Mouse (Mus musculus): ENCODE results near the gene Chrm4. TPM values are rescaled to one million over a fixed set of nuclear protein-coding genes. Genes with fewer than 3 reads are reported as not detected.
A peak's percentile ranks its signal among the peaks of the same experiment; 100 is the strongest.

Gene Chrm4
- polyA plus RNA-seq, 1 experiment from 2014 or later: not detected

DNA sequence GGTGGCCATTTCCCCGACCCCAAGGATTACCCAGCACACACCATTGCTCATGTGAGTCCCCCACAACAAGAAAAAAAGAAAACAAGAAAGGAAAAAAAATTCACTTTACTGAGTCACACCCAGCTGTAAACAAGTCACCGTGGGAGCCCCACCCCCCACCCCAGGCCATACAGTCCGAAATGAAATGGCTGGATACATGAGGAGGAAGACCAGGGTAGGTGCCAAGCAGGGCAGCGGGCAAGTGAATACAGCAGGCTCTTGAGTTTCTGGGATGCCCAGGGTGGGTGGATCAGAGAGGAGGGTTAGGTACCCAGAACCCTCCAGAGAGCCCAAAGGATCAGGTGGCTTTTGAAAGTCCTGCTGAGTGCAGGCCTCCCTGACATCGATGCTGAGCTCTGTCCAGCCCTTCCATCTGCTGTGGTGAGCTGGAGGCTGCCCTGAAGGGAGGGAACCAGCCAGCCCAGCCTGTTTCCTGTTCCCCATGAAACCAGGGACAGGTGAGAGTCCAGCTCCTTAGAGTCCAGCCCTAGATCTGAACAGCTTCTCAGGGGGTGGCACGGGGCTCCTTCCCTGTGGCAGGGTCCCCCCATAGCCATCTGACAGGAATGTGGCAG, 5.8 kb downstream of the Chrm4 start:
- ATAC-seq (replicated peaks; ENCODE audit: insufficient number of reproducible peaks, low FRiP score, low TSS enrichment): peak; percentile 3; the same call in 1 of the 2 replicates
- Histone ChIP-seq H3K4me1 (ENCODE audit: control insufficient read depth, insufficient read depth, low read length) (peaks cover 34% of the 10 kb centered on the region), H3K9me3 (replicated peaks; ENCODE audit: control insufficient read depth, low read length) (no peaks in the 10 kb centered on the region), H3K36me3 (ENCODE audit: control insufficient read depth, insufficient read depth, low read length) (peaks cover 30% of the 10 kb centered on the region), H3K27me3 (ENCODE audit: control insufficient read depth, insufficient read depth, low read length) (peaks cover 4% of the 10 kb centered on the region; the same call in 1 of the 2 replicates), H3K27ac (ENCODE audit: low read depth, low read length) (peak overlapping the region; percentile 96), H3K9ac (ENCODE audit: low read depth, low read length) (peak overlapping the region; percentile 90), H3K4me2 (peak overlapping the region; percentile 83), H3K4me3 (ENCODE audit: low read depth, low read length) (peak overlapping the region; percentile 67)
- WGBS (ENCODE audit: insufficient replicate concordance): 11% methylated on average over 6 of the region's 6 CpGs

DNA sequence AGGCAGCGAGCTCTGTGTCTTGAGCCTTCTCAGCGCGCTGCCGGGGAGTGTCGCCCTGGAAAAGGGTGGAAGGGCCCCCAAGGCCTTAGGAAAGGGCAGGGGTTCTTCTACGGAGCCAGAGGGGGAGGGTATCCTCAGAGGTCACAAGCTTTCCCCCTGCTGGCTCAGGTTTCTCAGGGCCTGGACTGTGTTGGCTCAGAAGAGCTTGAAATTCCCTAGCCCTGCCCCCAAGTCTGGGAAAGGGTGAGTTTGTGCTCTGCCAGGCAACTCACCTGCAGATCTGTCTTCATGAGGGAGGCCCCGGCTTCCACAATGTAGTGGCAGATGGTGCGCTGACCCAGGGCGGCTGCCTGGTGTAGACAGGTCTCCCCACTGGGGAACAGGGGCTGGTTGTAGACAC, 6.4 kb downstream of the Chrm4 start:
- peak overlapping the region; percentile 12; the same call in 1 of the 2 replicates for H3K9ac ChIP-seq (ENCODE audit: low read depth, low read length)
- ATAC-seq (replicated peaks; ENCODE audit: insufficient number of reproducible peaks, low FRiP score, low TSS enrichment): no peak

DNA sequence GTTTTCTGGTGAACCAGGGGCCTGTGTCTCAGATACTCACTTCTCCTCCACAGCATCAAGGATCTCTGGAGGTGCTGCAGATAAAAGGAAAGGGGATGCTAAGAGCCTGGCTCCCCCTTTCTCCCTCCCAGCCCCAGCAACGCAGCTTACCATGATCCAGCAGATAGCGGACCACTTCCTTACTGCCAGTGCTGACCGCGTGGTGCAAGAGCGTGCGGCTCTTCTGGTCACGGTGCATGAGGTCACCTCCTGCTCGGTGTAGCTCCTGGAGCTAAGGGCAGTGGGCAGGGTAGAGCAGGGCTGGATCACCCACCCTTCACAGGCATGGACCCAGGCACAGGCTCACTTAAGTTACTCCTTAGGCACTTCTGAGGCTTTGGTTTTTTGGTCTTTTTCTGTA, 7.0 kb downstream of the Chrm4 start:
- peak overlapping the region; percentile 10; the same call in 1 of the 2 replicates for H3K9ac ChIP-seq (ENCODE audit: low read depth, low read length)

More for the DNA sequence above, 6.4 kb downstream of the Chrm4 start:
- peak overlapping the region; percentile 83 for H3K4me2 ChIP-seq
- peaks cover 34% of the 10 kb centered on the region for H3K4me1 ChIP-seq (ENCODE audit: control insufficient read depth, insufficient read depth, low read length)
- peak overlapping the region; percentile 96 for H3K27ac ChIP-seq (ENCODE audit: low read depth, low read length)
- peaks cover 35% of the 10 kb centered on the region for H3K36me3 ChIP-seq (ENCODE audit: control insufficient read depth, insufficient read depth, low read length)
- H3K4me3 ChIP-seq (ENCODE audit: low read depth, low read length): 0 out of 2 replicates have a peak overlapping the region, but pooled peaks have one; percentile 6
- no peaks in the 10 kb centered on the region for H3K9me3 ChIP-seq (replicated peaks; ENCODE audit: control insufficient read depth, low read length)
- peaks cover 1% of the 10 kb centered on the region; the same call in 1 of the 2 replicates for H3K27me3 ChIP-seq (ENCODE audit: control insufficient read depth, insufficient read depth, low read length)
- 27% methylated on average over 9 of the region's 9 CpGs for WGBS (ENCODE audit: insufficient replicate concordance)

DNA sequence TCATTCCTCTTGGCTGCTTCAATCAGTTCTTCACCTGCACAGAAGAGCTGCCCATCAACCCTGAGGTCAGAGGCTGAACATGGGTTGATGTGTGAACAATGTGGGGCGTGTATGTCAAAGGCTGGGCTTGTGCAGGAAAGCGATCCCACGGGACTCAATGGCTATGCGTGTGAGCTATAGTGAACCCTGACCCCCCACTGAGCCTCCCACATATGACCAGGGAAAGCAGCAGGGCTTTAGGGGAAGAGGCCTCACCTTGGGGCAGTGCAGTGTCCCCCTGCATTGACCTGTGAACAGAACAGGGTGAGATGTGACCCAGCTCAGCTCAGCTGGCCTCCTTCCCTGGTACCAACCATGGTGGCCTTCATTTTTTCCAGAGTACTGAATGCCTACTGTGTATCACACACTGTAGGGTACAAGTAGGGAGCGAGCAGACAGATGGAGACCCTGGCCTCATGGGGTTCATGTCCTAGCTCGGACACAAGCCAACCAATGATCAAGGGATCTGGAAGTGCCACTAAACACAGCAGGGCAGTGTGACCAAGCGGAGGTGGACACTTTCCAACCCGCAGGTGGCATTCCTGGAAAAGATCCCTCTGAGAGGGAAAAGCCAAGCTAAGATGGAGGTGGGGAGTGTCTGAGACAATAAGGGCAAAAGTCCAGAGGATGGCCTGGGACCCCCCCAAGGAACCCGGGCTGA, 7.9 kb downstream of the Chrm4 start:
- H3K27me3 ChIP-seq (ENCODE audit: control insufficient read depth, insufficient read depth, low read length): no peaks in the 10 kb centered on the region
- no peak overlapping the region for H3K4me3 ChIP-seq (ENCODE audit: low read depth, low read length)
- H3K27ac ChIP-seq (ENCODE audit: low read depth, low read length): no peak overlapping the region
- no peak overlapping the region for H3K9ac ChIP-seq (ENCODE audit: low read depth, low read length)
- WGBS (ENCODE audit: insufficient replicate concordance): 84% methylated on average over 9 of the region's 9 CpGs
- ATAC-seq (replicated peaks; ENCODE audit: insufficient number of reproducible peaks, low FRiP score, low TSS enrichment): no peak
- peaks cover 34% of the 10 kb centered on the region for H3K4me1 ChIP-seq (ENCODE audit: control insufficient read depth, insufficient read depth, low read length)
- H3K4me2 ChIP-seq: no peak overlapping the region
- H3K9me3 ChIP-seq (replicated peaks; ENCODE audit: control insufficient read depth, low read length): no peaks in the 10 kb centered on the region
- peaks cover 44% of the 10 kb centered on the region for H3K36me3 ChIP-seq (ENCODE audit: control insufficient read depth, insufficient read depth, low read length)

More for the DNA sequence above, 7.0 kb downstream of the Chrm4 start:
- peaks cover 34% of the 10 kb centered on the region for H3K4me1 ChIP-seq (ENCODE audit: control insufficient read depth, insufficient read depth, low read length)
- peaks cover 37% of the 10 kb centered on the region for H3K36me3 ChIP-seq (ENCODE audit: control insufficient read depth, insufficient read depth, low read length)
- H3K4me2 ChIP-seq: no peak overlapping the region
- H3K27me3 ChIP-seq (ENCODE audit: control insufficient read depth, insufficient read depth, low read length): no peaks in the 10 kb centered on the region
- H3K27ac ChIP-seq (ENCODE audit: low read depth, low read length): peak overlapping the region; percentile 96
- WGBS (ENCODE audit: insufficient replicate concordance): 11% methylated on average over 8 of the region's 8 CpGs
- H3K4me3 ChIP-seq (ENCODE audit: low read depth, low read length): no peak overlapping the region
- no peaks in the 10 kb centered on the region for H3K9me3 ChIP-seq (replicated peaks; ENCODE audit: control insufficient read depth, low read length)
- no peak for ATAC-seq (replicated peaks; ENCODE audit: insufficient number of reproducible peaks, low FRiP score, low TSS enrichment)

DNA sequence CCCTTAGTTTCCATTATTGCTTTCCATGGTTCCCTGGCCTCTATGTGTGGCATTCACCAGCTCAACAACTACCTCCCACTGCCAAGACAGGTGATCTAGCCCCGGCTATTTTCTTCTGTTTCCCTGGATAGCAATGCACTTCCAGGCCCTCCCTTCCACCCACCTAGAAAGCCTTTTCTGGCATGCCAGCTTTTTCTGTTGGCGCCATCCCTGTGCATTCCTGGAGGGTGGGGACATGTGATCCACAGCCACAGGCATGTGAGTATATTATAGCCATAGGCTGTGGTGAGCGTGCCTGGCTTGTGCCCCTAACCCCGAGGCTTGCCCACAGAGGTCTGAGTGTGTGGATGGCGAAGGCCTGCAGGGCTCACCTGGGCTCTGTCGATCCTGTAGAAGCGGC, 9.1 kb downstream of the Chrm4 start:
- Histone ChIP-seq H3K36me3 (ENCODE audit: control insufficient read depth, insufficient read depth, low read length) (peaks cover 50% of the 10 kb centered on the region), H3K4me1 (ENCODE audit: control insufficient read depth, insufficient read depth, low read length) (peaks cover 29% of the 10 kb centered on the region), H3K4me3 (ENCODE audit: low read depth, low read length) (no peak overlapping the region), H3K27ac (ENCODE audit: low read depth, low read length) (no peak overlapping the region), H3K27me3 (ENCODE audit: control insufficient read depth, insufficient read depth, low read length) (no peaks in the 10 kb centered on the region), H3K4me2 (no peak overlapping the region), H3K9ac (ENCODE audit: low read depth, low read length) (no peak overlapping the region), H3K9me3 (replicated peaks; ENCODE audit: control insufficient read depth, low read length) (no peaks in the 10 kb centered on the region)
- WGBS (ENCODE audit: insufficient replicate concordance): 87% methylated on average over 7 of the region's 7 CpGs
- ATAC-seq (replicated peaks; ENCODE audit: insufficient number of reproducible peaks, low FRiP score, low TSS enrichment): no peak

DNA sequence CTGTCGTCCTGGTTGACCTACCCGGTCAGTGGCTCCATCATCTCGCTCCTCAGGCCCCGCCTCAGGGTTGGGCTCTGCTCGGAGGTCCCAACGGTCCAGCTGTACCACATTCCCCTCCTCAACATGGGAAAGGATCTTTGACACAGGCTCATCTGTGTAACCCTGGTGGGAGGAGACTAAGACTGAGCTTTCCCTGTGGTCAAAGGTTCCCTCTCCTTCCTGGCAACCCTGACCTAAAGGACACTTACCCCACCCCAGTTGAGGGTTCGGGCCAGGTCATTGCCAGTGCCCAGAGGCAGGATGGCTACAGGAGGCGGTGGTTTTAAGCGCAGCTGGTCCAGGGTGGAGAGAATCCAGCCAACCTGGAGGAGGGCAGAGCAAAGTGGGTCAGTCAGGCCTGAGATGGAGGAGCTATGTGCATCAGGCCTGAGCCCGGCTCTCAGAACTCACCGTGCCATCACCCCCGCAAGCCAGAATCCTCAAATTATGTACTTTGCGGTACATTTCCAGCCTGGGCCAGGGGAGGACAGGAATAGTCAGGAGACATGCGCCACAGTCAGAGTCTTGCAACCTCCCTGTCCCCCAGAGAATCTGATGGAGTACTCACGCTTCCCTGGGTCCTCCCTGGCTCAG, 12.4 kb downstream of the Chrm4 start:
- peaks cover 48% of the 10 kb centered on the region for H3K36me3 ChIP-seq (ENCODE audit: control insufficient read depth, insufficient read depth, low read length)
- H3K9ac ChIP-seq (ENCODE audit: low read depth, low read length): no peak overlapping the region
- no peaks in the 10 kb centered on the region for H3K9me3 ChIP-seq (replicated peaks; ENCODE audit: control insufficient read depth, low read length)
- H3K4me2 ChIP-seq: no peak overlapping the region
- WGBS (ENCODE audit: insufficient replicate concordance): 87% methylated on average over 15 of the region's 15 CpGs
- H3K27ac ChIP-seq (ENCODE audit: low read depth, low read length): no peak overlapping the region
- H3K4me3 ChIP-seq (ENCODE audit: low read depth, low read length): no peak overlapping the region
- ATAC-seq (replicated peaks; ENCODE audit: insufficient number of reproducible peaks, low FRiP score, low TSS enrichment): no peak
- peaks cover 12% of the 10 kb centered on the region for H3K4me1 ChIP-seq (ENCODE audit: control insufficient read depth, insufficient read depth, low read length)
- H3K27me3 ChIP-seq (ENCODE audit: control insufficient read depth, insufficient read depth, low read length): no peaks in the 10 kb centered on the region

DNA sequence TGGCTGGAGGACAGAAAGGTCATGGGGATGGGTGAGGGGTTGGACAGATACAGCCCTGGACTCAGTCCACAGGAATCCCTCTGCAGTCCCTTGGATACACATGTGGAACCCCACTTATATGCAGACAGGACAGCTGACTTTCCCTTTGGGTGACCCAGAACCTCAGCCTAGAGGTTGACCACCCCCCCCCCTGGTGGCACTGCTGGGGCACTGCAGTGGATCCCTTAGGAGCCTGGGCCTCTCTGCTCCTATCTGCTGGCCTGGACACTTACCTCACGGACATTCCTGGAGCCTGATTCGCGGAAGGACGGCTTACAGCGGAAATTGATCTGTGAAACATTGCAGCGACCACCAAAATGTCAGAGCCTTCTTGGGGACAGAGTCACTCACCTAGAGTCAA, 15.3 kb downstream of the Chrm4 start:
- peaks cover 31% of the 10 kb centered on the region for H3K36me3 ChIP-seq (ENCODE audit: control insufficient read depth, insufficient read depth, low read length)
- 39% methylated on average over 6 of the region's 6 CpGs for WGBS (ENCODE audit: insufficient replicate concordance)
- H3K27ac ChIP-seq (ENCODE audit: low read depth, low read length): 0 out of 2 replicates have a peak overlapping the region, but pooled peaks have one; percentile 15
- no peak overlapping the region for H3K4me3 ChIP-seq (ENCODE audit: low read depth, low read length)
- H3K4me1 ChIP-seq (ENCODE audit: control insufficient read depth, insufficient read depth, low read length): peaks cover 27% of the 10 kb centered on the region
- ATAC-seq (replicated peaks; ENCODE audit: insufficient number of reproducible peaks, low FRiP score, low TSS enrichment): no peak
- H3K9ac ChIP-seq (ENCODE audit: low read depth, low read length): 0 out of 2 replicates have a peak overlapping the region, but pooled peaks have one; percentile 16
- no peaks in the 10 kb centered on the region for H3K9me3 ChIP-seq (replicated peaks; ENCODE audit: control insufficient read depth, low read length)
- no peak overlapping the region for H3K4me2 ChIP-seq
- H3K27me3 ChIP-seq (ENCODE audit: control insufficient read depth, insufficient read depth, low read length): no peaks in the 10 kb centered on the region

DNA sequence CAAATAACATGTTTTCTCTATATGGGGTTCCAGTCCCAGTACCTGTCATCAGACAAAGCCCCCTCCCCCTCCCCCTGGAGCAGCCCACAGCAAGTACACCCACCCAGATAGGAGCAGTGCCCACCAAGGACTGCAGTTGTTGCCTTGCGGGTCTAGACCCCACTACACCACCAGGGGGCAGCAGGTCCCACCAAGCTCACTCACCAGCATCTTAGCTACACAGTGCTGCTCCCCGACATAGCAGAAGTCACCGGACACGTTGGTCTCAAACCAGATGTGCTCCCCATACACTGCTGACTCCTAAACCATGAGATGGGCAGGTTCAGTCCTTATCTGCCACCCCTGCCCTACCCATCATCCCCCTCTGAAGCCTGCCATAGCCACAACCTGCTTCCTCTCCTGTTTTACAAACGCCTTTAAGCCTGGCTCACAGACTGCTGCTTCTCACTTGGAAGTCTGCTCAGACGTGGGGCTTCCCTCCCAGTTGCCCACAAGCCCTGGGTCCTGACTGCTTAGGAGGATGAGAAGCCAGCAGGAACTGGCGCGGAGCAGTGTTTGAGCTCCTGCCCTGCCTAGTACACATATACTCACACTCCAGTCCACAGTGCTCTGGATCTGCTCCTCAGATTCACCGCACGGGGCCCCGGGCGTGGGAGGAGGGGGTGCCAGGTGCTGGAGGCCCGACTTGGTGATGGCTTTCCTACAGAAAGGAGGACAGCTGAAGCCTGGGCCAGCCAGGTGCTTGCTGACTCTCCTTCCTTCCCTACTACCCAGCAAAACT, 17.3 kb downstream of the Chrm4 start:
- Histone ChIP-seq H3K4me3 (ENCODE audit: low read depth, low read length) (no peak overlapping the region), H3K4me1 (ENCODE audit: control insufficient read depth, insufficient read depth, low read length) (peaks cover 47% of the 10 kb centered on the region), H3K27me3 (ENCODE audit: control insufficient read depth, insufficient read depth, low read length) (no peaks in the 10 kb centered on the region), H3K27ac (ENCODE audit: low read depth, low read length) (no peak overlapping the region), H3K36me3 (ENCODE audit: control insufficient read depth, insufficient read depth, low read length) (peaks cover 15% of the 10 kb centered on the region), H3K9me3 (replicated peaks; ENCODE audit: control insufficient read depth, low read length) (no peaks in the 10 kb centered on the region), H3K4me2 (no peak overlapping the region), H3K9ac (ENCODE audit: low read depth, low read length) (0 out of 2 replicates have a peak overlapping the region, but pooled peaks have one; percentile 54)
- 42% methylated on average over 13 of the region's 13 CpGs for WGBS (ENCODE audit: insufficient replicate concordance)
- ATAC-seq (replicated peaks; ENCODE audit: insufficient number of reproducible peaks, low FRiP score, low TSS enrichment): peak; percentile 33

All from heart, embryonic 11.5 days (tissue).